Mouse (Mus musculus): ENCODE data around the gene Svopl. TPM values are rescaled to one million over a fixed set of nuclear protein-coding genes. Genes with fewer than 3 reads are reported as not detected.

Svopl gene
- polyA plus RNA-seq, 1 experiment from 2014 or later, result 0.94 TPM

DNA sequence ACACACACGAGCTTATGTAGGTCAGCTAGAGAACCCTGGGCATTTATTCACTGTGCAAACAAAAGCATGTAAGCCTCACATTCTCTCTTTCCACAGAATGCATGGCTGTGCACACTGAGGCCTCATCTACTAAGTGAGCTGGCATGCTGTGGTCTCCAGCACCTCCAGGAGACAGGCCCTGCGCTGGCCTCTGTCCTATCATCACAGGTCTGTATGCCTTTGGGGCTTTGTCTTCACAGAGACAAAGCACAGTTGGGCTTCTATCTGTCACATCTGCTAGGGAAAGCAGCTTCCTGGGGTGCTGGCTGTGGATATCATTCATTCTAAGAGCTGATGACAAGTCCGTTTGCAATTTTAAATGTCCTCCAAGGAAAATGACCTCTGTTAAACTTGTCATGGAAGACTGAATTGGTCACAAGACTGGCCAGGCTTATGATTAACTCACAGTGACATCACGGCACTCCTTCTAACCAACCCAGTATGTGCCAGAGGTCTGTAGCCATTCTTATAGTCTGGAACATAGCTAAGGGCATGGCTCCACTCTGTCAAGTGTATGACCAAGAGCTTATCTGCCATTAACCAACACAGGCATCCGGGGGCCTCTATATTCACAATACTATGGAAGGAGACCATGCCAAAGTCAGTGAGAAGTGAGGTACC, 25.5 kb upstream of the Svopl start:
- Histone ChIP-seq H3K36me3 (ENCODE audit: control insufficient read depth, insufficient read depth, low read length) (no peaks in the 10 kb centered on the region), H3K27ac (ENCODE audit: low read depth, low read length) (no peak overlapping the region), H3K9ac (ENCODE audit: low read length) (no peak overlapping the region), H3K27me3 (ENCODE audit: control insufficient read depth, insufficient read depth, low read length) (no peaks in the 10 kb centered on the region), H3K4me2 (ENCODE audit: low read depth, low read length, severe bottlenecking) (no peak overlapping the region), H3K4me3 (ENCODE audit: low read depth, low read length) (no peak overlapping the region), H3K9me3 (ENCODE audit: control insufficient read depth, low read length) (no peaks in the 10 kb centered on the region), H3K4me1 (replicated peaks; ENCODE audit: control insufficient read depth, insufficient read depth, low read length) (no peaks in the 10 kb centered on the region)
- DNase-seq (ENCODE audit: low spot score) (no peak), ATAC-seq (replicated peaks; ENCODE audit: low FRiP score) (no peak)
- 78% methylated on average over 5 of the region's 5 CpGs for WGBS

DNA sequence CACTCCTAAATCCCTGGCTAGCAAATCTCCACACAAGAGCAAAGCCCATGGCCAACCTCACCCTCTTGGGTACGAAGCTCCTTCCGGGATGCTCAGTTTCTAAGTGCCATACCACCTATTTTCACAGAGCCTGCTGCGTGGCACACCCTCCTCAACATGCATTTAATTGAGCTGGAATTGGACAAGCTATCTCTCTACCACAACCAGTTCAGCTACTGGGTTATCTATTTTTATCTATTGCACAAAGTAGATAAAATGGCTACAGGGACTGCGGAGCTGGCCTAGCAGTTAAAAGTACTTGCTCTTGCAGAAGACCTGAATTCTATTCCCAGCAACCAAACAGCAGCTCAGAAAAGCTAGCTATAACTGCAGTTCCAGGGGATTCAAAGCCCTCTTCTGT, 24.5 kb upstream of the Svopl start:
- Histone ChIP-seq H3K9ac (ENCODE audit: low read length) (no peak overlapping the region), H3K4me1 (replicated peaks; ENCODE audit: control insufficient read depth, insufficient read depth, low read length) (no peaks in the 10 kb centered on the region), H3K9me3 (ENCODE audit: control insufficient read depth, low read length) (no peaks in the 10 kb centered on the region), H3K4me3 (ENCODE audit: low read depth, low read length) (no peak overlapping the region), H3K27me3 (ENCODE audit: control insufficient read depth, insufficient read depth, low read length) (no peaks in the 10 kb centered on the region), H3K27ac (ENCODE audit: low read depth, low read length) (no peak overlapping the region), H3K36me3 (ENCODE audit: control insufficient read depth, insufficient read depth, low read length) (no peaks in the 10 kb centered on the region), H3K4me2 (ENCODE audit: low read depth, low read length, severe bottlenecking) (no peak overlapping the region)
- whole genome bisulfite sequencing, result 92% methylated on average over 4 of the region's 4 CpGs
- no peak for DNase-seq (ENCODE audit: low spot score)
- no peak for ATAC-seq (replicated peaks; ENCODE audit: low FRiP score)

DNA sequence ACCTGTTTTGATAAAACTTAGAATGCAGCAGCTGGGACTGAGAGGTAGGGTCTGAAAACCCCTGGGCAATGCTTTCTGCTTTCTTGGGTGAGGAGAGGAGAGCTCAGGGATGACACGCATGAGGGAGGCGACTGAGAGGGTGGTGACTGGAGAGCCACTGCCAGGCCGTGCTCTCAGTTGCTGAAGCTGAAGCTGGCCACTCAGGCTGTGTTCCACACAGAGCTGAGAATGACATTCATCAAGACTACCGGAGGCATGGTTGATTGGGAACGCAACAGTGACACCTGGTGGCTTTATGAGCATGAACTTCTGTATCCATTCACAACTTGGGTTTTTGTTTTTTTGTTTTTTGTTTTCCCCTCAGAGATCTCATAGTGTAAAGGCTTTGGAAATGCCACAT, 19.4 kb upstream of the Svopl start:
- WGBS, result 3% methylated on average over 5 of the region's 5 CpGs
- H3K36me3 ChIP-seq (ENCODE audit: control insufficient read depth, insufficient read depth, low read length), result no peaks in the 10 kb centered on the region

DNA sequence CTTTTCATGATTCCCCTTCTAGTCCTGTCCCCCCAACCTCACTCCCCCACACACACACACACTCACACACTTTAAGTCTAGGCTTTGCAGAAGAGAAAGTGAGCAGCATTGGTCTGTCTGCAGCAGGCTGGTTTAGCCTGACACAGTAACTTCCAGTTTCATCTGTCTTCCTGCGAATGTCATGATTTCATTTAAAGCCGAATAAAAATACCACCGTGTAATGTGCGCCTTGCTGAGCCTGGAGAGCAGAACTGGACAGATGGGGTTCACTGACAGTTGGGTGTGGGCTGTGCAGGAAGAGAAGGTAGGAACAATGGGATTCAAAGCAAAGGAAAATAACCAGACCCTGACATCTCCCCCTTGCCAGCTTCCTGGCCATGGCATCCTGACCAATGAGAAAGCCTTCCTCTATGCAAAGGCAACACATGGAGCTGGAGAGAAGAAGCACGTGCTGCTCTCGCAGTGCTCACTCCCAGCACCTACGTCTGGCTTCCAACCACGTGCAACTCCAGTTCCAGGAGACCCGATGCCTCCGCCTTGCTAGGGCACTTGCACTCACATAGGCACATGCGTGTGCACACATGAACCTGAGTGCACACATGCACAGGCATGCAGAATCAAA, 18.8 kb upstream of the Svopl start:
- Histone ChIP-seq H3K9ac (ENCODE audit: low read length) (no peak overlapping the region), H3K9me3 (ENCODE audit: control insufficient read depth, low read length) (no peaks in the 10 kb centered on the region), H3K4me1 (replicated peaks; ENCODE audit: control insufficient read depth, insufficient read depth, low read length) (no peaks in the 10 kb centered on the region), H3K4me3 (ENCODE audit: low read depth, low read length) (no peak overlapping the region), H3K4me2 (ENCODE audit: low read depth, low read length, severe bottlenecking) (no peak overlapping the region), H3K27me3 (ENCODE audit: control insufficient read depth, insufficient read depth, low read length) (no peaks in the 10 kb centered on the region), H3K36me3 (ENCODE audit: control insufficient read depth, insufficient read depth, low read length) (no peaks in the 10 kb centered on the region), H3K27ac (ENCODE audit: low read depth, low read length) (no peak overlapping the region)
- DNase-seq (ENCODE audit: low spot score), result no peak
- ATAC-seq (replicated peaks; ENCODE audit: low FRiP score), result no peak
- 83% methylated on average over 11 of the region's 11 CpGs for WGBS

More for the DNA sequence above, 19.4 kb upstream of the Svopl start:
- H3K9me3 ChIP-seq (ENCODE audit: control insufficient read depth, low read length), result no peaks in the 10 kb centered on the region
- H3K9ac ChIP-seq (ENCODE audit: low read length), result no peak overlapping the region
- no peak overlapping the region for H3K4me3 ChIP-seq (ENCODE audit: low read depth, low read length)
- H3K27ac ChIP-seq (ENCODE audit: low read depth, low read length), result no peak overlapping the region
- H3K4me1 ChIP-seq (replicated peaks; ENCODE audit: control insufficient read depth, insufficient read depth, low read length), result no peaks in the 10 kb centered on the region
- DNase-seq (ENCODE audit: low spot score), result peak; percentile 78
- no peaks in the 10 kb centered on the region for H3K27me3 ChIP-seq (ENCODE audit: control insufficient read depth, insufficient read depth, low read length)
- no peak overlapping the region for H3K4me2 ChIP-seq (ENCODE audit: low read depth, low read length, severe bottlenecking)
- peak; percentile 80 for ATAC-seq (replicated peaks; ENCODE audit: low FRiP score)

DNA sequence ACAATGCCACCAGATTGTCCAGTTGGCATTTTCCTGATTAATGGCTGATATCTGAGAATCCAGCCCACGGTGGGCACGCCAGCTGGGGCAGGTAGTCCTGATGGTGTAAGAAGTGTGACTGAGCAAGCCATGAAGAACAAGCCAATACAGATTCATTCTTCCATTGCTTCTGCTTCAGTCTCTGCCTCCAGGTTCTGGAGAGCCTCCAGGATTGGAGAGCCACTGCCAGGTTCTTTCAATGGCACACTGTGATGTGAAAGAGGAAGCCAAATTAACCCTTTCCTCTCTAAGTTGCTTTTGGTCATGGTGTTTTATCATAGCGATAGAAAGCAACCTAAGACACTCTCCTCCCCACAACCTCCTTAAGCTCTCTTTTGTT, 18.3 kb upstream of the Svopl start:
- no peak overlapping the region for H3K27ac ChIP-seq (ENCODE audit: low read depth, low read length)
- no peak for DNase-seq (ENCODE audit: low spot score)

DNA sequence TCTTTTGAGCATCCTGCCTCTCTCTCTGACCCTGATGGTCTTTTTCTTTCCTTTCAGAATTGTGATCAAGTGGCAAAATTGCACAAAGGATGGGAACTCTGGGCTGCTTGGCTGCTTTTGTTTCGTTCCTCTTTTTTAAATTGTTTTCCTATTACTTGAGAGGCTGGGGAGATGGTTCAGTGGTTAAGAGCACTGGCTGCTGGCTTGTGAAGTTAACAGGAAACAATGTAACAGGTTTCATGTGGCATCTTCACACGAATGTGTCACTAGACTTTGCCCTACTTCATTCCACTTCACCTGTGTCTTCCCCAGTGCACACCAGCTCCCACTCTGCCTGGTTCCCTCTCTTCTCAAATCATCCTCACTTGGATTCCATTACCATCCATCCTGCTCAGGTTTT, 17.8 kb upstream of the Svopl start:
- no peak for ATAC-seq (replicated peaks; ENCODE audit: low FRiP score)

More for the DNA sequence above, 18.3 kb upstream of the Svopl start:
- no peak overlapping the region for H3K4me3 ChIP-seq (ENCODE audit: low read depth, low read length)
- no peaks in the 10 kb centered on the region for H3K36me3 ChIP-seq (ENCODE audit: control insufficient read depth, insufficient read depth, low read length)
- no peak overlapping the region for H3K9ac ChIP-seq (ENCODE audit: low read length)
- H3K9me3 ChIP-seq (ENCODE audit: control insufficient read depth, low read length), result no peaks in the 10 kb centered on the region
- no peak for ATAC-seq (replicated peaks; ENCODE audit: low FRiP score)
- no peak overlapping the region for H3K4me2 ChIP-seq (ENCODE audit: low read depth, low read length, severe bottlenecking)
- no peaks in the 10 kb centered on the region for H3K4me1 ChIP-seq (replicated peaks; ENCODE audit: control insufficient read depth, insufficient read depth, low read length)
- H3K27me3 ChIP-seq (ENCODE audit: control insufficient read depth, insufficient read depth, low read length), result no peaks in the 10 kb centered on the region
- 88% methylated on average over 3 of the region's 3 CpGs for WGBS

DNA sequence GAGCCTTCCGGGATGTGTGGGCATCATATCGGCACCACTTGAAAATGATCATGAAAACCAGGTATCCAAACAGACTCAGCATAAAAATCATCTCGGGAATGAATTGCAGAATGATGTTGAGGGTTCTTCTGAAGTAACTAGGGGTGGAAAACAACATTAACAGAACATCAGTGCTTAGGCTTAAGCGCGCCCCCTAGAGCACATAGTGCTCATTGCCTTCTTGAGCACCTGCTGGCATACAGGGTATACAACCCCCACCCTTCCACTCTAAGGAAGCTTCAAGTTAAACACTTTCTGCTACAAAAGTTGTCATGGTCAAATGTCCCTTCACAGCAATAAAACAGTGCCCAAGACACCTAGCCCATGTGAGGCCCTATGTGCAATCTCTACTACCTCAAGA, 12.0 kb upstream of the Svopl start:
- H3K27me3 ChIP-seq (ENCODE audit: control insufficient read depth, insufficient read depth, low read length), result no peaks in the 10 kb centered on the region
- 59% methylated on average over 5 of the region's 5 CpGs for WGBS
- no peak overlapping the region for H3K9ac ChIP-seq (ENCODE audit: low read length)
- no peak for ATAC-seq (replicated peaks; ENCODE audit: low FRiP score)
- no peaks in the 10 kb centered on the region for H3K9me3 ChIP-seq (ENCODE audit: control insufficient read depth, low read length)
- H3K27ac ChIP-seq (ENCODE audit: low read depth, low read length), result no peak overlapping the region
- H3K4me1 ChIP-seq (replicated peaks; ENCODE audit: control insufficient read depth, insufficient read depth, low read length), result no peaks in the 10 kb centered on the region
- no peaks in the 10 kb centered on the region for H3K36me3 ChIP-seq (ENCODE audit: control insufficient read depth, insufficient read depth, low read length)
- DNase-seq (ENCODE audit: low spot score), result no peak
- no peak overlapping the region for H3K4me3 ChIP-seq (ENCODE audit: low read depth, low read length)
- H3K4me2 ChIP-seq (ENCODE audit: low read depth, low read length, severe bottlenecking), result no peak overlapping the region

More for the DNA sequence above, 17.8 kb upstream of the Svopl start:
- H3K4me3 ChIP-seq (ENCODE audit: low read depth, low read length), result no peak overlapping the region
- H3K36me3 ChIP-seq (ENCODE audit: control insufficient read depth, insufficient read depth, low read length), result no peaks in the 10 kb centered on the region
- H3K27ac ChIP-seq (ENCODE audit: low read depth, low read length), result no peak overlapping the region
- H3K4me1 ChIP-seq (replicated peaks; ENCODE audit: control insufficient read depth, insufficient read depth, low read length), result no peaks in the 10 kb centered on the region
- H3K9ac ChIP-seq (ENCODE audit: low read length), result no peak overlapping the region
- no peaks in the 10 kb centered on the region for H3K9me3 ChIP-seq (ENCODE audit: control insufficient read depth, low read length)
- no peak overlapping the region for H3K4me2 ChIP-seq (ENCODE audit: low read depth, low read length, severe bottlenecking)
- 67% methylated on average over 2 of the region's 2 CpGs for WGBS
- no peak for DNase-seq (ENCODE audit: low spot score)
- H3K27me3 ChIP-seq (ENCODE audit: control insufficient read depth, insufficient read depth, low read length), result no peaks in the 10 kb centered on the region

DNA sequence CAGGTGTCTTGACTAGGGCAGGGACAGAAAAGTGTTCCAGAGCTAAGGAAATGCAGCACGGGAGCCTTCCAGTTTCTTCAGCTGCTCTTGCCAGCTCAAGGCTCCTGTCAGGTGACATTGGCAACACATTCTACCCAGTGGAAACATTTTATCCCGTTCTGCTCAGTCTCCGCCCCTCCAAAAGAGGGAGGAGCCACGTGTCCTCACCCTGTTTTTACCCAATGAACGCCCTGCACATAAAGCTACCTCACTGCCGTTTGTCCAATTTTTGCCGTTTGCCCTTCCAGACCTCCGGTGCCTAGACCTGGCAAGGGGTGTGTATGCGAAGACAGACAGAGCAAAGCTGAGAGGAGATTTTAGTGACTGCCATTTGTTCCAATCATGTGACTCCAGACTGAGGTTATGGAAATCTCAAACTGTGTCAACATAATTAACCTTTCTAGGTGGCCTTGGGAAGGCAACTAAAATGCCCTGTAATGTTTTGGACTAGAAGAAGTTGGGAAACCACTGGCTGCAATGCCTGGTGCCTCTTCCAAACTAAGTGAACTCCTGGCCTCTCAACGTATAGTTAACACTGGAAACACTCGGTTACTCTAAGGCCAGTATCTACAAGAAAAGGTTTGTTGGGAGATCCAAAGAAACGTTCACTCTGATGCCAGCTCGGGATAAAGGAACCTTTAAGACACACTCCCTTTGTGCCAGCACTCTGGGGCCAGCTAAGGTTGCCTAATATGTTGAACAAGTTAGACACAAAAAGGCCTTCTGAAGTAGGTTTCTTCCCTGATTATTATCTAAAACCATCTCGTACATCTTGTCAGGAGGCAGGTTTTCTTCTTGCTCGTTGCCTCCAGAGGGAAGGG, 8.9 kb upstream of the Svopl start:
- no peak for DNase-seq (ENCODE audit: low spot score)
- no peaks in the 10 kb centered on the region for H3K27me3 ChIP-seq (ENCODE audit: control insufficient read depth, insufficient read depth, low read length)
- ATAC-seq (replicated peaks; ENCODE audit: low FRiP score), result no peak
- no peak overlapping the region for H3K9ac ChIP-seq (ENCODE audit: low read length)
- H3K4me3 ChIP-seq (ENCODE audit: low read depth, low read length), result no peak overlapping the region
- H3K9me3 ChIP-seq (ENCODE audit: control insufficient read depth, low read length), result no peaks in the 10 kb centered on the region
- no peak overlapping the region for H3K4me2 ChIP-seq (ENCODE audit: low read depth, low read length, severe bottlenecking)
- whole genome bisulfite sequencing, result 84% methylated on average over 15 of the region's 15 CpGs
- no peak overlapping the region for H3K27ac ChIP-seq (ENCODE audit: low read depth, low read length)
- H3K4me1 ChIP-seq (replicated peaks; ENCODE audit: control insufficient read depth, insufficient read depth, low read length), result no peaks in the 10 kb centered on the region
- H3K36me3 ChIP-seq (ENCODE audit: control insufficient read depth, insufficient read depth, low read length), result no peaks in the 10 kb centered on the region
